Mouse (Mus musculus): ENCODE results near the gene Camta2.

Gene Camta2

DNA sequence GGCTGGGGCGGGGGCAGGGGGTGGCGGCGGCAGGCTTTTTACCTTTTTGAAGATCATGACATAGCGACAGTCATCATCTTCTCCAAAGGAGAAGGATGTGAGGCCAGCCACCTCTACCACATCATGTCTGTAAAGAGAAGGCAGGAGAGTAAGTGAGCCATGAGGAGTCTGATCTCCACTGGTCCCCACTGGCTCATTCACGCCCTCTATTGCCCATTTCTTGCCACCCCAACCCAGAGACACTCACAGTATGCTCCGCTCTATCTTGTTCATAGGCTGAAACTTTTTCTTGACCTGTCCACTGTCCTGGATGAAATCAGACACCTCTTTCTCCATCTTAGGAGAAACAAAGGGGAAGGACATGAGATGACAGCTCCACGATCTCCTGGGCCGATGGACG, 23.2 kb downstream of the Camta2 start:
- no peak for DNase-seq (ENCODE audit: low read depth, low spot score)

DNA sequence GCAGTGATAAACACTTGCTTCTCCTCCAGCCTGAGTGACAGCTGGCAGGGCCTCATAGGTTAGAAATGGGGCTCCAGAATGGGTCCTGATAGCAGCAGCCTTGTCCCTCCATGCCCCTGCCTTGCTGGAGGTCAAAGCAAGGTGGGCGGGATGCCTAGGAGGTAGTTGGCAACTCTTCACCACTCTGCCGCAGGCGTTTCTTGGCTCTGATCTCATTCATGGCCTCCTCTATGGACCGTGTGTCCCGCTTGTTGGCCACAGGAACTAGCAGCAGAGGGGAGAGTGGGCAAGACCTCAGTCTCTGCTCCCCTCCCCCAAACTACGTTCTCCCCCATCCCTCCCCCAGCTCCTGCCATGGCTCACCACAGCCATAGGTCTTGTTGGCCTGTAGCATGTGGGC, 23.9 kb downstream of the Camta2 start:
- no peak for DNase-seq (ENCODE audit: low read depth, low spot score)

DNA sequence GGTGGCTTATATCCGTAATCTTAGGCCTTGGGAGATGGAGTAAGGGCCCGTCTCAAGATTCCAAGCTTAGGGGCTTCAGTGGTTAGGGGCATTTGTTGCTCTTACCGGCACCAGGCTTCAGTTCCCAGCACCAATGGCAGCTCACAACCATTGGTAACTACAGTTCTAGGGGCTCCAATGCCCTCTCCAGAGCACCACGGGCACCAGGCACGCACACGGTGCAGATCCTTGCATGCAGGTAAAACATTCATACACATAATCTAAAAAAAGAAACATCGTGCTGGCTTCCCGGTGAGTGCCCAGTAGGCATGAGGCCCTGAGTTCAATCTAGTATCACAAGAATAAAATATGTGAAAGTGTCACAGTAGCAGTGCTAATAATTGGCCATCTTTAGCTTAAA, 24.8 kb downstream of the Camta2 start:
- no peak for DNase-seq (ENCODE audit: low read depth, low spot score)

DNA sequence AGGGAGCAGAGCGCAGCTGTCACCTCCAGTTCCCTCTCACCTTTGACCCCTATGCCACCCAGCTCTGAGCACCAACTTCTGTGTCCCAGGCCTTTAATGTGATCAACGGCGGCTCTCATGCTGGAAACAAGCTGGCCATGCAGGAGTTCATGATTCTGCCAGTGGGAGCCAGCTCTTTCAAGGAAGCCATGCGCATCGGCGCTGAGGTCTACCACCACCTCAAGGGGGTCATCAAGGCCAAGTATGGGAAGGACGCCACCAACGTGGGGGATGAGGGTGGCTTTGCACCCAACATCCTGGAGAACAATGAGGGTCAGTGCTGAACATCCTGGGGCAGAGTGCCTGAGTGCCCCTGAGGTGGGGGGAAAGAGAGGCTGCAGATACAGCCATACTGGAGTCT, 27.3 kb downstream of the Camta2 start:
- DNase-seq (ENCODE audit: low read depth, low spot score) = no peak

DNA sequence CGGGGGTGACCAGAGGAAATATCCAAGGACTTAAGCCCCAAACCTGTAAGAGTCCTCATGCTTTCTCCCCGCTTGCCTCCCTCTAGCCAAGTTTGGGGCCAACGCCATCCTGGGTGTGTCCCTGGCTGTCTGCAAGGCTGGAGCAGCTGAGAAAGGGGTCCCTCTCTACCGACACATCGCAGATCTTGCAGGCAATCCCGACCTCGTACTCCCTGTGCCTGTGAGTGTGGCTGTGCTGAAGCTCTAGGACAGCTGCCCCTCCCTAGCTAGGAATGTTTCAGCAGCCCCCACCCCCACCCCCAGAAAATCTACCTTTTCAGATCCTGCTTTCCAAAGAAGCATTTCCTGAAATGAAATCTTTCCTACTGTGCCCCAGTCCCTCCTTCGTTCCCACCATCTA, 29.0 kb downstream of the Camta2 start:
- no peak for DNase-seq (ENCODE audit: low read depth, low spot score)

DNA sequence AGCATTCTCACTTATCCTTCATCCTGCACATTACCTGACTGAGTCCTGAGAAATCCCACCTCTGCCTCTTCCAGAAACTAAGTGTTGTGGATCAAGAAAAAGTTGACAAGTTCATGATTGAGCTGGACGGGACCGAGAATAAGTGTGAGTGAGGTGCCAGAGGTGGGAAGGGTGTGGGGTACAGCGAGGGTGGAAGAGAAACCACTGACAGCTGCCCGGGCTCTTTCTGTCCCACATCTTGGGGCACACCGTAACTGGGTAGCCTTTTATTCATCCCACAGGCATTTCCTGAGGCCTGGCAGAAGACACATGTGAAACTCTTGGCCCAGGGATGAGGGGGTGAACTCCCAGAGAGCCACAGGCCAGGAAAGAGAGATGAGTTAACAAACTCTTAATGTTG, 29.4 kb downstream of the Camta2 start:
- DNase-seq (ENCODE audit: low read depth, low spot score) = no peak

DNA sequence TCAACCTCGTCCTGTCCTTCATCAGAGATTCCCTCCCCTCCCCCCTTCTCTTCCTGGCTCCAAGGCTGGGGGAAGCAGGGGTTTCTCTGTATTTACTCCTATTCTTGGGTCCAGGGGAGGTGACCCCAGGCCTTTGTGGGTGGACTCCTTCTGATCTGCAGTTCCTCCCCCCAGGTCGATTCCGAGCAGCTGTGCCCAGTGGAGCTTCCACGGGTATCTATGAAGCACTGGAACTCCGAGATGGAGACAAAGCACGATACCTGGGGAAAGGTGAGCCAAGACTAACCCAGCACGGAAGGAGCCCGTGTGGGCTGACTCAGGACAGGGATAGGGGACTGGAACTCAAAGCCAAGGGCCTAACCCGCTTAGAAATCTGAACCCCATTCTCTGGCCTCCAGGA, 29.9 kb downstream of the Camta2 start:
- DNase-seq (ENCODE audit: low read depth, low spot score) = no peak

DNA sequence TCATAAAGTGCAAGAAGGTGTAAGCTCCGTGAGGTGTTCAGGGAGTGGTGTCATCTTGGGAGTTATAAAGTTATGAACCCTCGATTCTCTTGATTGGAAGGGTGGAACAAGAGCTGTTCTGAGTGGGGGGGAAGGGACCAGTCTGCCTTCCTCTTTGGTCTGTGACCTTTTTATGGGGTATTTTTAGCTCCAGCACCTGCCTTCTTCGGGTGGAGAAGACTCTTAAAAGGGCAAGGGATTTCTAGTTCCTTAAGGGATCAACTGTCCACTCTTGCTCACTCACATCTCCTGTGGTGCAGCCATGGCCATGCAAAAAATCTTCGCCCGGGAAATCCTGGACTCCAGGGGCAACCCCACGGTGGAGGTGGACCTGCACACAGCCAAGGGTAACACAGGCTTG, 30.3 kb downstream of the Camta2 start:
- no peak for DNase-seq (ENCODE audit: low read depth, low spot score)

DNA sequence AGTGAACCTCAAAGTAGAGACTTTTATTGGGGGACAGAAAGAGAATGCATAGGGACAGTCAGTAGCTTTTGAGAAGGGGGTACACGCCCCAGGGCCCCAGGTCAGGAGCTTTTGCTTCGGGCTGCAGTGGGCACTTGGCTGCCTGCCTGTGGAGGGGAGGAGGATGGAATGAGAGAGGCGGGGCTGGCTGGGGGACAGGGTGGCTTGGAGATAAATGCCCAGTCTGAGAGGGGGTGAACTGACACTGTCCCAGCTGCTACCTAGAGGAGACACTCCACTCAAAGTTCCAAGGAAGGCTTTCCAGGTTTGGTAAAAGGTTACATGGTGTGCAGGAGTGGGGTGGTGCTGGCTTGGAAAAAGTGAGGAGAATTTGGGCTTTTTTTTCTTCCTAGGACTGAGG, 30.9 kb downstream of the Camta2 start, which contains the start of gene Eno3:
Eno3 (plus strand) TSS at position 239 of the 400 bp plus-strand sequence.
- no peak for DNase-seq (ENCODE audit: low read depth, low spot score)

DNA sequence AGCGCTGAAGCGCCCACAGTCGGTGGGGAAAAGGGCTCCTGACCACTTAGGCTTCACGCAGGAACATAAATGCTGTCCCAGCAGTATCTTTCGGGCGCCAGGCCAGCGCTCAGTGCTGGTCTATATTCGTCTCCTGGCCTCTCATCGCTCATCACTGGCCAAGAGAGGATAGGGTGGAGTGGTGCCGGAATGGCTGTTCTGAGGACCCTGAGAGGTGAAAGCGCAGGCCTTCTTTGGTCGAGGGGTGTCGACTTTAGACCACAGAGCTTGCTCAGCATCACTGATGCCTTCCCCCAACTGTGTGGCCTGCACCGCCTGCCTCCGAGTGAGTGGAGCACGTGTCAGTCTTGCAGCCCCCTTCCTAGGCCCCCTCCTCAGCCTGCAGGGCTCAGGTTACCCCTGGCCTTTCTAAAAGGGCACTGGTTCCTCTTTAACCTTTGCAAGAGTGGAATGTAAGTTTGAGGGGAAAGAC, 31.4 kb downstream of the Camta2 start:
- DNase-seq (ENCODE audit: low read depth, low spot score) = no peak

DNA sequence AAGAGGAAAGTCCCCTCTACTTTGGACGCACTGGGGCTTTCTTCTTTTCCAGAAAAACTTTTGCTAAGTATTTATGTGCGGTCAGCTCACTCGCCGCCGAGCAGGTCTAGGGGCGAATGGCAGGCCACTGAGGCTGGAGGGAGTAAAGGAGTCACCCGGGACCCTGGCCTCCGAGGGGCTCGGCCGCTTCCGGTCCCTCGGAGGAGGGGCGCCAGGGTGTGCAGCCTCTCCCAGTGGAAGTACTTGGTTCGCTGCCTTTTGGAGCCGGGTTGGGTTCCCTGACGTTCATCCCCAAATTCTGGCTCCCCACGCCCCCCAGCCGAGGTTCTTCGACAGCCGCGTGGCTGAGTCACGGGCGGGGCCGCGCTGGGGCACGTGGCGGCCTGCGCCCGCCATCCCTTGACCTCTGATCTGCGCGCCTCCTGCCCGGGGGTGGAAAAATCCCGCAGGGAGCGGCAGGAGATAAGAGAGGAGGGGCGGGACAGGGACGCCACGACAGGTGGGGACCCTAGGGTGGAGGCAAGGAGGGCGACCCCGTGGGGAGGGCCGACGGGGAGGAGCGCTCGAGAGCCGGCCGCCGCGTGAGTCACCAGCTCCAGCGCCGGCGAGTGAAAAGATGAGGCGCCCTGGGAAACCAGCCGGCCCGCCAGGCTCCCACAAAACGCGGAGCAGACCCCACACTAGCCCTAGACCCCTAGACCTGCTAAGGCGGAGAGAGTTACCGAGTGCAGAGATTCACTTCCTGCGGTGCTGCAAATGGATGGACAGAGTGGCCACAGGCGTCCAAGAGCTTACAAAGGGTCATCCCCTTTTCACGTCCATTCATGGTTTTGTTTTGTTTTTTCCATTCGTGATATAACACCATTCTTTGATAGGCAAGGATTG, 32.1 kb downstream of the Camta2 start:
- DNase-seq (ENCODE audit: low read depth, low spot score) = no peak

DNA sequence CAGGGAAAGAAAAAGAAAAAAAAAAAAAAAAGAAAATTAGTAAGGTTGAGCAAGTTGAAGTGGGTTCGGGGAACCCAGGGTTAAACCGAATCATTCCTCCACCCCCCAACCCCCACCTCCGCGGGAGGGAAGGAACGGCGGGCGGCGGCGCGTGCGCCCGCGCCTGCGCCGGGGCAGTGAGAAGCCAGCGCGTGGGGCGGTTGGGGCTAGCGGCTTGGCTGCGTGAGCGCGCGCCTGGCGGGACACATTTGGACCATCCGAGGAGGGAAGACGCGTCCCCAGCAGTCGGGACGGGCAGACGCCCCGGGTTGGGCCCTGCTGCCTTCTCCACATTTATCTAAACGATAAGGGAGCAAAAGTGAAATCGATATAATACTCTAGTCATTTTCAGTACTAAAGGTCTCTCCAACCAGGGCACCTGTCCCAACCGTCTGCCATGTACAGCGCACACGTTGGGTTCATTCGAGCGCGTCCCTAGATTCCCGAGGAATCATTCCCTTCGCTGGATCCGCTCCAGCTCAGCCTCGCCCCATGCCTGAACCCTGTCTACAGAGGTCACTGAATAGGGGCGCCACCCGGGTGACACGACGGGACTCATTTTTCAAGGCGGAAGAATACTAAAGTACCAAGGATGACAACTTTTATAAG, 32.9 kb downstream of the Camta2 start:
- DNase-seq (ENCODE audit: low read depth, low spot score) = peak; percentile 56

DNA sequence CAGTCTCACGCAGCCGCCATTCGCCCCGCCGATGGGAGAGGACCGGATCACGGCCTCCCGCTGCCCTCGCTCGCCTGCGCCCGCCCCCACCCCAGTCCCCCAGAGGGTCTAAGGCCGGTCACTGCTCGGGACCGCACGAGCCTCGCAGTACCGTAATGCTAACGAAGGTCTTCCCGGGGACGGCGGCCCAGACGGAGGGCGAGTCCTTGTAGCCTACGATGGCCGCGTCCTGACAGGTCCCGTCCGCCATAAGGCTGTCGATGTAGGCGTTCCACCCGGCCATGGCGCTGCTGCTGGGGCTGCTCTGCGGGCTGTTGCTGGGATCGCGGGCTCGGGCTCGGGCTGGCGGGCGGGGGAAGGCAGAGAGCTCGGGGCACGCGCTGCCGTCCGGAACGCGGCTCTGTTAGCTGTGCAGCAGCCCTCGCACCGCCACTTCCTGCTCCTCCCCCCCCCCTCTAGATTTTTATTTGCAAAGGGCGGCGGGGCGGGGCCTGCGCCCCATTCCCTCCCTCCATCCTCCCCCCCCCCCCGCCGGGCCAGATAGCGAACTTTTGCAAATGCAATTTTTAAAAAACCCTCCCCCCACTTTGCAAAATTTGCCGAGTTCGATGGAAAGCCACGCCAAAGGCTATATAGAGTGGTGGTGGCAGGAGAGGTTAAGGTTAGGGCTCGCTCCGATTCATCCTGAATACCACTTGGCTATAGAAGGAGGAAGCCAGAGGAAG, 33.5 kb downstream of the Camta2 start, which contains the start of gene Pfn1:
Pfn1 (minus strand) TSS at position 447 of the 725 bp plus-strand sequence.
- peak; percentile 43 for DNase-seq (ENCODE audit: low read depth, low spot score)

DNA sequence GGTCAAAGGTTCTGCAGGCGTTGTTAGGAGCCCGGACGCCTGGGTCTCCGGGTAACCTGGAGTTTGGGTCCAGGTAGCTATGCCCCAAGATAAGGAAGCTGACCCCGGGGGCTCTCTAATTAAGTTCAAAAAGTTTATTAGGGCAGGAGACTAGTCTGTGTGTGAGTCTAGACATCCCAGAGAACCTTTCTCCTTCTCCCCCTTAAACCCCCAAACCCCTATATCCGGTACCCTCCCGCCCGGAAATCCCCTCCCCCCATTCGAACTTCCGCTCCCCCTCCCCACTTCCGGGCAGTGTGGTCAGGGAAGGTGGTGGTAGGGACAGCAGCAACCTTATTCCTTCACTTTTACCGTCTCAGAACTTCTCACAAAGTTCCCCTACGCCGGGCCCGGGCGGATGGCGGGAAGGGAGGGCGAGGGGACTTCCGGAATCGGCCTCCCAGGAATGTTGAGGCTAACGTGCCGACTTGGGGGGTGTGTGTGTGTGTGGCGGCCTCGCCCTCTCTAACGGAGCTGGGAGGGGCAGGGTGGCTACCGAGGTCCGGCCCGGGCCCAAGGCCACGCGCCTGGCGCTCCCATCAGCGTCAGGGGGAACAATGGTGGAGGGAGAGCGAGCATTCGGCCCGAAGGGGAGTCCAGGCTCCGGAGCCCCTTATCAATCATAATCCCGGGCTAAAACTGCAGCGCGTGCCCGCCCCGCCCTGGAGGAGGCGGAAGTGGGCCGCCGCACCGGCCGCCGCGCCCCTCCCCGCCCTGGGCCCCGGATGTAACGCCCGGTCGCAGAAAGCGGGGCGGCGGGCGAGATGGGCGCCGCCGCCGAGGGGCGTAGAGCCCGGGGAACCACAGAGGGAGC, 34.3 kb downstream of the Camta2 start:
- DNase-seq (ENCODE audit: low read depth, low spot score) = peak; percentile 63

DNA sequence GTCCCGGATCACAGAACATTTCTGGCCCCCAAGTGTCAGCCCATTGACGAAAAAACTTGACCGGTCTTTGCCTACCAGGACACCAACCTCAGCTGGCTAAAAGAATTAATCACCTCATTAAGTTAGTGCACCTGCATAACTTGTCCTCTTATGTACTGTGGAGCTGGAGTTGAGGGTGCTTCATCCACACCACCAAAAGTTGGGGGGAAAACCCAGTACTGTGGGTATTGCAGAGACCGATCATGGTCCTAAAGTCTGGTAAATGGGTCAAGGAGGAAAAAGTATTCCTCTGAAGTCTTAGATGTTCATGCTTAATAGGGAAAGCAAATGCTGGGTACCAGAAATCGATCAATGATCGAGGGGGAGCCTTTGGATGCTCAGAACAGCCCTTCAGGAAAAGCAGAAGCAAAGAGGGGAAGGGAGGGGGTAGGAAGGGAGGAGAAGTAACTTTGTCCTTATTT, 35.0 kb downstream of the Camta2 start:
- no peak for DNase-seq (ENCODE audit: low read depth, low spot score)

DNA sequence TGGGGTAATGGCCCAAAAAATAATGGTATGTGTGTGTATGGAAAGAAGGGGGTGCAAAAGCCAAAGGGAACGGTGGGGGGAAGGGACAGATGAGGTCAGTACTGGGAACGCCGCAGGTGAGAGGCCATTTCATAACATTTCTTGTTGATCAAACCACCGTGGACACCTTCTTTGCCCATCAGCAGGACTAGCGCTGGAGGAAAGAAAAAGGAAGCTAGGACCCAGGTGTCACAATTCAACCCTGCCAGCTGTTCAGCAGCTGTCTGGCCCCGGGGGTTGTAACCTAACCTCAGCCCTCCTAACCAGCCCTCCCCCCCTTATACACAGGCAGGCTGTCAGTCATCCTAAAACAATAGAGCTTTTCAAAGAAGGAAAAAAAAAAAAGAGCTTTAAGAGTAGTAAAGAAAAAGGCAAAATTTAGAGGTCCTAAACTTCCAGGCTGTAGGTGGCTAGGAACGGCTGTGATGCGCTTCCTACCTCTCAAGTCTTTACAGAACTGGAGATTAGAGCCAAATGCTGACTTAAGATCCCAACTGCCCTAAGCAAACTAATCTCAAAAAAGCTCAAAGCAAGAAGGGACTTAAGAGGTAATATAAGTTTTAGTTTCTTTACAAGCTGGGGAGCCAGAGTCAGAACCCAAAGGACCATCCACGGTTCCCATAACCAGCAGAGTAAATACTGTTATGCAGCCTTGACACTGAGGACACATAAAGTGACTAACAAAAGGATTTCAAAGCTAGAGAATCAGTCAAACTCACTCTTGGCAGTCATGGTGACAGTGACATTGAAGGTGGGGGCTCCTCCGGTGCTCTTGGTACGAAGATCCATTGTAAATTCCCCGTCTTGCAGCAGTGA, 35.6 kb downstream of the Camta2 start:
- no peak for DNase-seq (ENCODE audit: low read depth, low spot score)

DNA sequence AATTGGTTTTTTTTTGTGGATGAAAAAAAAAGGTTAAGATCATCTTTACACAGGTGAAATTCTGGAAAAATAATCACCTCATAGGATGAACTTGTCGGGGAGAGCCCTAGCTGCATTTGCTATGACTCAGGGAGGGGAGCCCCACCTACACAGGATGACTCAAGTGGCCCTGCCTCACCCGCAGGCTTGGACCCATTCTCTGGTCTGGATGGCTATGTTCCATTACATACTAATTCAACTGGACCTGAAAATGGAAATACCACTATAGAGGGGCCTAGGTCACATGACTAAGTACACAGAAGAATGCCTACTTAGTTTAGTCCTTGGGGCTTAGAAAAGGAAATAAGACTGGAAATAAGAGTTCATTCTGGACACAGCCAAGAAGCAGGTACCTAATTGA, 36.5 kb downstream of the Camta2 start:
- DNase-seq (ENCODE audit: low read depth, low spot score) = no peak

DNA sequence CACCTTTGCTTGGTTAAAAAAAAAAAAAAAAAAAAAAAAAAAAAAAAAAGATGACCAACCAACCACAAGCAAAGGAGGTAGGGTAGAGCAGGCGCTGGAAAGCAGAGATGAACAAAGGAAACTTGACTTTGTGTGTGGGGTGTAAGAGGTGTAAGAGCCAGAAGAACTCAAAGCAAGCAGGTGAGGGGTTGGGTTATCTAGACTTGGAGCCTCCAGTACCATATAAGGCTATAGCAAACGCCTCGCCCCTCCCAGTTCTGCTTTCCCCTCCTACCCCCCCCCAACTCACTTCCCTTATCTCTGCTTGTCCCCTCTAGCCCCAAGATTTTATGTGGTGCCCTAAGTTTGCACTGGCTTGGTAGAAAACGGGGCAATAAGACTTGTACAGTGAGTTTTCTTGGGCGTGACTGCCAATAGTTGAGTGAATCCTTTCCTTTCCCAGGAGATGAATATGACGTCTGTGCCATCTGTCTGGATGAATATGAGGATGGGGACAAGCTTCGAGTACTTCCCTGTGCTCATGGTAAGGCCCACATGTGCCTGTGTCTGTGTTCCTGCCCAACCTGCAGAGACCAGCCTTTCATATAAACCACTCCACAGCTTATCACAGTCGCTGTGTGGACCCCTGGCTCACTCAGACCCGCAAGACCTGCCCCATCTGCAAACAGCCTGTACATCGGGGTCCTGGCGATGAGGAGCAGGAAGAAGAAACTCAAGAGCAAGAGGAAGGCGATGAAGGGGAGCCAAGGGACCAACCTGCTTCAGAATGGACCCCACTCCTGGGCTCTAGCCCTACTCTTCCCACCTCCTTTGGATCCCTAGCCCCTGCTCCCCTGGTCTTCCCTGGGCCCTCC, 37.4 kb downstream of the Camta2 start:
- DNase-seq (ENCODE audit: low read depth, low spot score) = no peak

DNA sequence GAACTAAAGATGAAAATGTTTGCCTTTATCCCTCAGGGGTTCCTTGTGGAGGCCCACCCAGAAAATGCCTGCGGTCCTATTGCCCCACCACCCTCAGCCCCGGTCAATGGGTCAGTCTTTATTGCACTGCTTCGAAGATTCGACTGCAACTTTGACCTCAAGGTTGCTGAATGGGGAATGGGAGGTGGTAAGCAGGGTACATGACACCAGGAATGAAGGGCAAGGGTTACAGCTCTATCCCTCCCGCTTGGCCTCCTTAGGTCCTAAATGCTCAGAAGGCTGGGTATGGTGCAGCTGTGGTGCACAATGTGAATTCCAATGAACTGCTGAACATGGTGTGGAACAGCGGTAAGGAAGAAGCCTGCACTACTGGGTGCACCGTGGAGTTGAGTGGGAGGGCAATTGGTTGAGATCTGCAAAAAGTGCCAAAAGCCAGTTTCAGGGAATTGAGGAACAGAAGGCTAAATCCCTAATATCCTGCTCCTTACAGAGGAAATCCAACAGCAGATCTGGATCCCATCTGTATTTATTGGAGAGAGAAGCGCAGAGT, 38.6 kb downstream of the Camta2 start:
- DNase-seq (ENCODE audit: low read depth, low spot score) = no peak

Measured in retina, postnatal 7 days (tissue).